Mouse (Mus musculus): Measurements from ENCODE around the gene Asb16. TPM values are rescaled to one million over a fixed set of nuclear protein-coding genes. Genes with fewer than 3 reads are reported as not detected.
A peak's percentile ranks its signal among the peaks of the same experiment; 100 is the strongest.

The Asb16 gene
- polyA plus RNA-seq, 1 experiment: 0.13 TPM

- WGBS: 95% methylated on average over 4 of the region's 4 CpGs
- no peak for DNase-seq (ENCODE audit: low read depth in 1 of 2, low spot score in 2 of 2)
- no peak overlapping the region for H3K4me3 ChIP-seq (ENCODE audit: extremely low read depth, insufficient read depth, insufficient read length)
- no peaks in the 10 kb centered on the region for H3K27me3 ChIP-seq (ENCODE audit: control insufficient read depth, insufficient read depth, low read length)
- no peak overlapping the region for H3K27ac ChIP-seq (ENCODE audit: insufficient read depth, low read length)
- peaks cover 6% of the 10 kb centered on the region; the same call in 1 of the 2 replicates for H3K4me1 ChIP-seq (ENCODE audit: control insufficient read depth, insufficient read depth, insufficient read length)
- peaks cover 35% of the 10 kb centered on the region for H3K36me3 ChIP-seq (ENCODE audit: control insufficient read depth, insufficient read depth, low read length)
- no peak for TF ChIP-seq POLR2A (IDR thresholded peaks at IDR 0.05; ENCODE audit: low read depth, low read length)
- no peak for TF ChIP-seq CTCF (IDR thresholded peaks at IDR 0.05; ENCODE audit: extremely low read depth, insufficient read depth, insufficient read length, insufficient replicate concordance)
Observed at GRCm38 (mm10) chr11:102290141-102290540, 21.6 kb downstream of the Asb16 start.

GRCm38 (mm10) chr11:102291051-102291535 lies 22.6 kb downstream of the Asb16 start:
- H3K4me1 ChIP-seq (ENCODE audit: control insufficient read depth, insufficient read depth, insufficient read length): no peaks in the 10 kb centered on the region
- no peaks in the 10 kb centered on the region for H3K27me3 ChIP-seq (ENCODE audit: control insufficient read depth, insufficient read depth, low read length)
- DNase-seq (ENCODE audit: low read depth in 1 of 2, low spot score in 2 of 2): no peak
- H3K4me3 ChIP-seq (ENCODE audit: extremely low read depth, insufficient read depth, insufficient read length): no peak overlapping the region
- no peak overlapping the region for H3K27ac ChIP-seq (ENCODE audit: insufficient read depth, low read length)
- H3K36me3 ChIP-seq (ENCODE audit: control insufficient read depth, insufficient read depth, low read length): peaks cover 35% of the 10 kb centered on the region
- no peak for TF ChIP-seq POLR2A (IDR thresholded peaks at IDR 0.05; ENCODE audit: low read depth, low read length)
- no peak for TF ChIP-seq CTCF (IDR thresholded peaks at IDR 0.05; ENCODE audit: extremely low read depth, insufficient read depth, insufficient read length, insufficient replicate concordance)
- WGBS: 91% methylated on average over 11 of the region's 11 CpGs

- Histone ChIP-seq H3K27ac (ENCODE audit: insufficient read depth, low read length) (no peak overlapping the region), H3K27me3 (ENCODE audit: control insufficient read depth, insufficient read depth, low read length) (no peaks in the 10 kb centered on the region), H3K4me1 (ENCODE audit: control insufficient read depth, insufficient read depth, insufficient read length) (peaks cover 4% of the 10 kb centered on the region; the same call in 1 of the 2 replicates), H3K36me3 (ENCODE audit: control insufficient read depth, insufficient read depth, low read length) (peaks cover 23% of the 10 kb centered on the region), H3K4me3 (ENCODE audit: extremely low read depth, insufficient read depth, insufficient read length) (no peak overlapping the region)
- 98% methylated on average over 13 of the region's 13 CpGs for WGBS
- no peak for DNase-seq (ENCODE audit: low read depth in 1 of 2, low spot score in 2 of 2)
- TF ChIP-seq POLR2A (IDR thresholded peaks at IDR 0.05; ENCODE audit: low read depth, low read length): no peak
- no peak for TF ChIP-seq CTCF (IDR thresholded peaks at IDR 0.05; ENCODE audit: extremely low read depth, insufficient read depth, insufficient read length, insufficient replicate concordance)
Observed at GRCm38 (mm10) chr11:102293971-102294370, 25.4 kb downstream of the Asb16 start.

- Histone ChIP-seq H3K4me1 (ENCODE audit: control insufficient read depth, insufficient read depth, insufficient read length) (peaks cover 4% of the 10 kb centered on the region; the same call in 1 of the 2 replicates), H3K27ac (ENCODE audit: insufficient read depth, low read length) (no peak overlapping the region), H3K4me3 (ENCODE audit: extremely low read depth, insufficient read depth, insufficient read length) (no peak overlapping the region), H3K36me3 (ENCODE audit: control insufficient read depth, insufficient read depth, low read length) (peaks cover 23% of the 10 kb centered on the region), H3K27me3 (ENCODE audit: control insufficient read depth, insufficient read depth, low read length) (no peaks in the 10 kb centered on the region)
- TF ChIP-seq CTCF (IDR thresholded peaks at IDR 0.05; ENCODE audit: extremely low read depth, insufficient read depth, insufficient read length, insufficient replicate concordance) (no peak), POLR2A (IDR thresholded peaks at IDR 0.05; ENCODE audit: low read depth, low read length) (no peak)
- DNase-seq (ENCODE audit: low read depth in 1 of 2, low spot score in 2 of 2): no peak
- WGBS: 88% methylated on average over 5 of the region's 5 CpGs
Observed at GRCm38 (mm10) chr11:102294416-102294815, 25.9 kb downstream of the Asb16 start.

- peaks cover 4% of the 10 kb centered on the region; the same call in 1 of the 2 replicates for H3K4me1 ChIP-seq (ENCODE audit: control insufficient read depth, insufficient read depth, insufficient read length)
- peak overlapping the region; percentile 96 for H3K27ac ChIP-seq (ENCODE audit: insufficient read depth, low read length)
- TF ChIP-seq CTCF (IDR thresholded peaks at IDR 0.05; ENCODE audit: extremely low read depth, insufficient read depth, insufficient read length, insufficient replicate concordance): no peak
- TF ChIP-seq POLR2A (IDR thresholded peaks at IDR 0.05; ENCODE audit: low read depth, low read length): peak; percentile 72
- peak overlapping the region; percentile 69 for H3K4me3 ChIP-seq (ENCODE audit: extremely low read depth, insufficient read depth, insufficient read length)
- peaks cover 23% of the 10 kb centered on the region for H3K36me3 ChIP-seq (ENCODE audit: control insufficient read depth, insufficient read depth, low read length)
- peak; percentile 65 to 66 for DNase-seq (ENCODE audit: low read depth in 1 of 2, low spot score in 2 of 2)
- 80% methylated on average over 12 of the region's 12 CpGs for WGBS
- H3K27me3 ChIP-seq (ENCODE audit: control insufficient read depth, insufficient read depth, low read length): no peaks in the 10 kb centered on the region
Observed at GRCm38 (mm10) chr11:102294887-102295597, 26.5 kb downstream of the Asb16 start.

GRCm38 (mm10) chr11:102295598-102296471 lies 27.3 kb downstream of the Asb16 start:
- under 1% methylated on average over 43 of the region's 73 CpGs for WGBS
- H3K4me3 ChIP-seq (ENCODE audit: extremely low read depth, insufficient read depth, insufficient read length): peak overlapping the region; percentile 69
- no peak for TF ChIP-seq CTCF (IDR thresholded peaks at IDR 0.05; ENCODE audit: extremely low read depth, insufficient read depth, insufficient read length, insufficient replicate concordance)
- TF ChIP-seq POLR2A (IDR thresholded peaks at IDR 0.05; ENCODE audit: low read depth, low read length): no peak; the same call in 1 of the 2 replicates
- peaks cover 4% of the 10 kb centered on the region; the same call in 1 of the 2 replicates for H3K4me1 ChIP-seq (ENCODE audit: control insufficient read depth, insufficient read depth, insufficient read length)
- peaks cover 20% of the 10 kb centered on the region for H3K36me3 ChIP-seq (ENCODE audit: control insufficient read depth, insufficient read depth, low read length)
- H3K27ac ChIP-seq (ENCODE audit: insufficient read depth, low read length): peak overlapping the region; percentile 96
- H3K27me3 ChIP-seq (ENCODE audit: control insufficient read depth, insufficient read depth, low read length): no peaks in the 10 kb centered on the region
- DNase-seq (ENCODE audit: low read depth in 1 of 2, low spot score in 2 of 2): peak in 1 of 2 experiments; percentile 48
